Mouse (Mus musculus) neural tube, embryonic 12.5 days (tissue): Measurements from ENCODE around the gene Gast. TPM values are rescaled to one million over a fixed set of nuclear protein-coding genes. Genes with fewer than 3 reads are reported as not detected.
A peak's percentile ranks its signal among the peaks of the same experiment; 100 is the strongest.
"Not testable (repeated sequence)": the region's sequence is repeated elsewhere in the genome, so short reads cannot be mapped to it uniquely, and the experiment has no call there.

Experiments
- ATAC-seq: fragments of 200-750 bp; cut with Nextera tagmentation; 2 replicates; pipeline ENCODE4 v1.8.0; 2017; ENCODE audit warnings: low read depth, mild to moderate bottlenecking, moderate TSS enrichment, moderate library complexity; ENCODE audit not compliant: low FRiP score
- H3K27ac ChIP-seq: fragments of 300-500 bp; sonication (generic); 2 replicates; pipeline ENCODE4 v1.5.1; 2016
- H3K27me3 ChIP-seq: fragments of 300-500 bp; sonication (generic); replicated peaks from 2 replicates; pipeline ENCODE4 v1.6.1; 2016; ENCODE audit warnings: mild to moderate bottlenecking
- H3K36me3 ChIP-seq: fragments of 300-500 bp; sonication (generic); 2 replicates; pipeline ENCODE4 v1.6.1; 2016; ENCODE audit warnings: mild to moderate bottlenecking
- H3K4me1 ChIP-seq: fragments of 300-500 bp; sonication (generic); 2 replicates; pipeline ENCODE4 v1.6.1; 2016
- H3K4me2 ChIP-seq: fragments of 300-500 bp; sonication (generic); replicated peaks from 2 replicates; pipeline ENCODE4 v1.6.1; 2016; ENCODE audit warnings: mild to moderate bottlenecking
- H3K4me3 ChIP-seq: fragments of 300-500 bp; sonication (generic); 2 replicates; pipeline ENCODE4 v1.5.1; 2016
- H3K9ac ChIP-seq: fragments of 300-500 bp; sonication (generic); 2 replicates; pipeline ENCODE4 v1.6.1; 2016; ENCODE audit warnings: mild to moderate bottlenecking
- H3K9me3 ChIP-seq: fragments of 300-500 bp; sonication (generic); 2 replicates; pipeline ENCODE4 v1.6.1; 2016; ENCODE audit warnings: mild to moderate bottlenecking
- WGBS: fragments of 180-500 bp; shearing (Covaris S2); methylation state at CpG from one replicate; pipeline ENCODE4 v1.1.7; 2016; 5-methylcytosine and 5-hydroxymethylcytosine counted together
- polyA plus RNA-seq: library from polyadenylated mRNA; unstranded; fragments of >200 nt; fragmentation: Nextera tagmentation; extraction: Ambion mirVana; gene quantifications from 2 replicates; pipeline ENCODE4 v1.2.1, GENCODE M21; 2016

Gast gene
- polyA plus RNA-seq, 1 experiment from 2014 or later: not detected

GRCm38 (mm10) chr11:100311656-100312055, 22.6 kb upstream of the Gast start:
- Histone ChIP-seq H3K9me3 (no peaks in the 10 kb centered on the region), H3K27ac (no peak overlapping the region), H3K36me3 (no peaks in the 10 kb centered on the region), H3K9ac (no peak overlapping the region), H3K4me1 (peaks cover 9% of the 10 kb centered on the region), H3K27me3 (no peaks in the 10 kb centered on the region), H3K4me2 (no peak overlapping the region), H3K4me3 (no peak overlapping the region)
- 69% methylated on average over 1 of the region's 1 CpGs for WGBS
- ATAC-seq: no peak

GRCm38 (mm10) chr11:100312096-100312679, 22.0 kb upstream of the Gast start:
- H3K4me1 ChIP-seq: peaks cover 9% of the 10 kb centered on the region
- WGBS: 26% methylated on average over 5 of the region's 5 CpGs
- no peaks in the 10 kb centered on the region for H3K9me3 ChIP-seq
- no peaks in the 10 kb centered on the region for H3K27me3 ChIP-seq
- no peak for ATAC-seq
- H3K4me3 ChIP-seq: no peak overlapping the region
- H3K9ac ChIP-seq: no peak overlapping the region
- no peaks in the 10 kb centered on the region for H3K36me3 ChIP-seq
- no peak overlapping the region for H3K27ac ChIP-seq
- H3K4me2 ChIP-seq: no peak overlapping the region

DNA sequence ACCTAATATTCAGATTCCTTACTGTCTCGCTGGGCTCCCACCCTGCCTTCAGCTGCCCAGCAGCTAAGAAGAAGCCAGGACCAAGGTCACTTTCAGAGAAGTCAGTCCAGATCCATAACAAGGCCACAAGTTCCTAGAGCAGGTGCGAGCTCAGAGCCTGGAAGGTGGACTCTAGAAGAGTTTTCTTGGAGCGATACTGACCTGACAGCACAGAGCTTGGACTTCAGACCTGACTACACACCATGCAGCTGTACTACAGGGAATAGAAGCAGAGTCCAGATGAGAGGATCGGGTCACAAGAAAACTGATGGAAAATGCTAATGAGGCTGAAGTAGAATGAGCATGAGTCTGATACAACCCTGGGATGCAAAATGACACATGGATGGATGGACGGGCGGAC, 20.8 kb upstream of the Gast start:
- Histone ChIP-seq H3K9me3 (no peaks in the 10 kb centered on the region), H3K27me3 (no peaks in the 10 kb centered on the region), H3K36me3 (no peaks in the 10 kb centered on the region), H3K9ac (no peak overlapping the region; the same call in 1 of the 2 replicates), H3K4me2 (no peak overlapping the region), H3K4me1 (peaks cover 9% of the 10 kb centered on the region), H3K4me3 (no peak overlapping the region), H3K27ac (no peak overlapping the region)
- ATAC-seq: no peak
- 92% methylated on average over 6 of the region's 6 CpGs for WGBS

- ATAC-seq: no peak
Measured at GRCm38 (mm10) chr11:100315439-100315838, 18.8 kb upstream of the Gast start.

GRCm38 (mm10) chr11:100317826-100318380, 16.3 kb upstream of the Gast start:
- WGBS: 78% methylated on average over 6 of the region's 6 CpGs
- Histone ChIP-seq H3K27me3 (no peaks in the 10 kb centered on the region), H3K4me1 (0 out of 2 replicates have a peak, but pooled peaks cover 5% of the 10 kb centered on the region), H3K9ac (no peak overlapping the region), H3K4me2 (no peak overlapping the region), H3K4me3 (no peak overlapping the region), H3K36me3 (peaks cover 13% of the 10 kb centered on the region), H3K27ac (no peak overlapping the region), H3K9me3 (no peaks in the 10 kb centered on the region)
- ATAC-seq: no peak

More at GRCm38 (mm10) chr11:100315439-100315838, 18.8 kb upstream of the Gast start:
- Histone ChIP-seq H3K4me1 (peaks cover 9% of the 10 kb centered on the region), H3K27ac (no peak overlapping the region), H3K9me3 (no peaks in the 10 kb centered on the region), H3K36me3 (no peaks in the 10 kb centered on the region), H3K27me3 (no peaks in the 10 kb centered on the region), H3K4me2 (no peak overlapping the region), H3K4me3 (no peak overlapping the region), H3K9ac (no peak overlapping the region)
- WGBS: 95% methylated on average over 5 of the region's 5 CpGs

DNA sequence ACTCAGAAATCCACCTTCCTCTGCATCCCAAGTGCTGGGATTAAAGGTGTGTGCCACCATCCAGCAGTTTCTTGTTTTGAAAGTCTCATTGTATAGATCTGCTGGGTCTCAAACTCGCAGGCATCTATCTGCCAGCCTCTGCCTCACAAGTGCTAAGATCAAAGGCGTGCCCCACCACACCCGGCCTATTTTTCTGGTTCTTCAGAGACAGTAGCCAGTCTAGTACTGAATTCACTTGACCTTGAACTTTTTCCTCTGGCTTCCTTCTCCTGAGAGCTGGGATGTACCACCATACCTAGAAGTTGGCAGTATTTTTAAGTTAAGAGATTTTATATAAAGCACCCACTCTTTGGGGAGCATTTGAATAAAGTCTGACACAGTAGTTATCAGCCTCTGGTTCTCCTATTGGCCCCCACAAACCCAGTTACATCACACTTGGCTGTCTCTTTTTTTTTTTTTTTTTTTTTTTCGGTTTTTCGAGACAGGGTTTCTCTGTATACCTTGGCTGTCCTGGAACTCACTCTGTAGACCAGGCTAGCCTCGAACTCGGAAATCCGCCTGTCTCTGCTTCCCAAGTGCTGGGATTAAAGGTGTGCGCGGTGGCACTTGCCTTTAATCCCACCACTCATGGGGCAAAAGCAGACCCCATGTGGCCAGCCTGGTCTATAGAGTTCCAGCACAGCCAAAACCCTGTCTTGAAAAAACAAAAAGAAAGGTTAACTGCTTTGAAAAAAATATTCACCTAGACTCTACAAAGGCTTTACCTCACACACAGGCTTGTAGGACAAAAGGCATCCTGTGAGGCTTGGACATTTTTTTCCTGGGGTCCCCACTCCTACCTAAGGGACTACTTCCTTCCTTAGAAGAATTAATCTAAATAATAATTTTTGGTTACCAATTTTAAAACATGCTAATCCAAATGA, 15.4 kb upstream of the Gast start:
- H3K27ac ChIP-seq: no peak overlapping the region; the same call in 1 of the 2 replicates
- 87% methylated on average over 10 of the region's 10 CpGs for WGBS
- H3K4me2 ChIP-seq: peak overlapping the region; percentile 73
- H3K4me3 ChIP-seq: peak overlapping the region; percentile 73; the same call in 1 of the 2 replicates
- H3K9me3 ChIP-seq: no peaks in the 10 kb centered on the region
- H3K4me1 ChIP-seq: 0 out of 2 replicates have a peak, but pooled peaks cover 5% of the 10 kb centered on the region
- H3K27me3 ChIP-seq: no peaks in the 10 kb centered on the region
- ATAC-seq: 0 out of 2 replicates have a peak, but pooled peaks have one; percentile 2
- H3K36me3 ChIP-seq: peaks cover 13% of the 10 kb centered on the region
- no peak overlapping the region for H3K9ac ChIP-seq

- Histone ChIP-seq H3K4me1 (0 out of 2 replicates have a peak, but pooled peaks cover 5% of the 10 kb centered on the region), H3K9ac (peak within 1 kb of the TSS; percentile 93), H3K36me3 (peaks cover 13% of the 10 kb centered on the region), H3K27me3 (no peaks in the 10 kb centered on the region), H3K9me3 (no peaks in the 10 kb centered on the region), H3K4me3 (peak within 1 kb of the TSS; percentile 73), H3K4me2 (peak within 1 kb of the TSS; percentile 73), H3K27ac (peak within 1 kb of the TSS; percentile 79)
- ATAC-seq: peak; percentile 91
- under 1% methylated on average over 58 of the region's 58 CpGs for WGBS
Measured at GRCm38 (mm10) chr11:100319492-100320171, 14.6 kb upstream of the Gast start, which contains the start of gene Eif1. Gene Eif1, plus strand, starts transcription at chr11:100319885.

DNA sequence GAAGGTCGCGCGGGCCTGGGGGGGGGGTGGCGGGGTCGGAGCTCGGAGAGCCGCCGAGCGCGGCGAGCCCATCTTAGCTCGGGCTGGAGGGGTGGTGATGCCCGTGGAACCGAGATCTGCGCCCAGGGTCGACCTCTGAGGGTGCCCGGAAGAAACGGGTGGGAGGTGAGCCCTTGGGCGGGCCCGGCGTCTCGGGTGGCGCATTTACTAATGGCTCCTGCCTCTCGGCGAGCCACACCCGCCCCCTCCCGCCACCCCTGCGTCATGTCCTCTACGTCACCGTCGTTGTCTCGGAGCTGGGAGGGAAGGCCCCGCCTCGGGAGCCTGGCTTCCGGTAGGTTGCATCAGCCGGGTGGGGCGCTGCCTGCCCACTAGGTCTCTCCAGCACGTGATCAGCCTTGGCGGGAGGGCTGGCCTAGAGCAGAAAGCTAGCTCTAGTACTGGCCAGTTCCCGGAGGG, 14.0 kb upstream of the Gast start:
- peak; percentile 83 for ATAC-seq
- no peaks in the 10 kb centered on the region for H3K27me3 ChIP-seq
- H3K4me2 ChIP-seq: peak overlapping the region; percentile 73
- H3K4me3 ChIP-seq: peak overlapping the region; percentile 73
- no peaks in the 10 kb centered on the region for H3K9me3 ChIP-seq
- H3K4me1 ChIP-seq: 0 out of 2 replicates have a peak, but pooled peaks cover 5% of the 10 kb centered on the region
- H3K27ac ChIP-seq: peak overlapping the region; percentile 79
- peaks cover 13% of the 10 kb centered on the region for H3K36me3 ChIP-seq
- peak overlapping the region; percentile 93 for H3K9ac ChIP-seq
- under 1% methylated on average over 37 of the region's 40 CpGs for WGBS

- H3K27ac ChIP-seq, H3K27me3 ChIP-seq, H3K4me1 ChIP-seq, H3K9me3 ChIP-seq, ATAC-seq: not testable (repeated sequence)
- Histone ChIP-seq H3K9ac (peak overlapping the region; percentile 93), H3K4me2 (peak overlapping the region; percentile 73), H3K36me3 (peaks cover 13% of the 10 kb centered on the region), H3K4me3 (peak overlapping the region; percentile 73)
- WGBS: 19% methylated on average over 11 of the region's 11 CpGs
Measured at GRCm38 (mm10) chr11:100320701-100321410, 13.4 kb upstream of the Gast start.

- not testable (repeated sequence) for H3K4me1 ChIP-seq, H3K9me3 ChIP-seq, H3K27me3 ChIP-seq, ATAC-seq, H3K9ac ChIP-seq, H3K27ac ChIP-seq, H3K4me3 ChIP-seq
- Histone ChIP-seq H3K36me3 (peaks cover 13% of the 10 kb centered on the region), H3K4me2 (peak overlapping the region; percentile 14)
- WGBS: 84% methylated on average over 7 of the region's 7 CpGs
Measured at GRCm38 (mm10) chr11:100321479-100322305, 12.5 kb upstream of the Gast start.
